Mouse (Mus musculus): ENCODE measurements around the gene Panx2.

DNA sequence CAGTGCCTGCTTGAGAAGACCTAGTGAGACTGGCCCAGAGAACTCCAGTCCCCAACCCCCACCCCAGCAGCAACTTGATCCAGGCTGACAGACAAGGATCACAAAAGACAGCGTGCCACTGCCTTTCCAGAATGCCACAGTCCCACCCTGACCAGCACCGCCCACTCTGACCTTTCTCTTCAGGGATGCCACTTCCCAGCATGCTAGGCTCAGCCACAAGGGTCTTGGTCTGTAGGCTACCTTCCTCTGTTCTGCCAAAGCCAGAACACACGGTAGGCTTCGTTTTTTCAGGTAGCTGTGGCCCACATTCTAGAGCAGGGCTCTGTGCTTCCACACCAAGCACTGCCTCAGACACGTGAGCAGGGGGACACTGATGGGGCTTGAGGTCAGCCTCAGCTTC lies 43.1 kb downstream of the Panx2 start:
- TF ChIP-seq CTCF (IDR thresholded peaks at IDR 0.05; ENCODE audit: extremely low read depth, insufficient read depth, low read length) (no peak), POLR2A (IDR thresholded peaks at IDR 0.05; ENCODE audit: extremely low read depth, insufficient read depth, low read length) (no peak)
